Mouse (Mus musculus): ENCODE measurements around the gene Ddx24.

- TF ChIP-seq CTCF (IDR thresholded peaks at IDR 0.05; ENCODE audit: borderline replicate concordance, insufficient read depth, low read depth, low read length) (no peak), POLR2A (IDR thresholded peaks at IDR 0.05; ENCODE audit: borderline replicate concordance, insufficient read depth, low read length) (no peak)
Measured at GRCm38 (mm10) chr12:103474481-103474880, 48.9 kb upstream of the Ddx24 start.
